Mouse (Mus musculus) lung, embryonic 16.5 days (tissue): ENCODE data around the gene Higd1c. TPM values are rescaled to one million over a fixed set of nuclear protein-coding genes. Genes with fewer than 3 reads are reported as not detected.
A peak's percentile ranks its signal among the peaks of the same experiment; 100 is the strongest.
"Not testable (repeated sequence)": the region's sequence is repeated elsewhere in the genome, so short reads cannot be mapped to it uniquely, and the experiment has no call there.

ENCODE experiments used
- ATAC-seq: fragments of 200-750 bp; cut with Nextera tagmentation; 2 replicates; pipeline ENCODE4 v1.8.0; 2017; ENCODE audit warnings: low read depth, mild to moderate bottlenecking, moderate library complexity
- H3K27ac ChIP-seq: fragments of 300-500 bp; sonication (generic); 2 replicates; pipeline ENCODE4 v1.5.1; 2014; ENCODE audit warnings: mild to moderate bottlenecking, control low read depth, low read length
- H3K27me3 ChIP-seq: fragments of 300-500 bp; sonication (generic); 2 replicates; pipeline ENCODE4 v1.6.1; 2014; ENCODE audit warnings: low read depth, low read length, mixed read lengths; ENCODE audit not compliant: control insufficient read depth, insufficient read depth
- H3K36me3 ChIP-seq: fragments of 300-500 bp; sonication (generic); 2 replicates; pipeline ENCODE4 v1.6.1; 2014; ENCODE audit warnings: low read length; ENCODE audit not compliant: control insufficient read depth, insufficient read depth
- H3K4me1 ChIP-seq: fragments of 300-500 bp; sonication (generic); replicated peaks from 2 replicates; pipeline ENCODE4 v1.6.1; 2014; ENCODE audit warnings: low read length, mixed read lengths; ENCODE audit not compliant: control insufficient read depth, insufficient read depth
- H3K4me2 ChIP-seq: fragments of 300-500 bp; sonication (generic); 2 replicates; pipeline ENCODE4 v1.6.1; 2014; ENCODE audit warnings: low read depth, low read length, control low read depth
- H3K4me3 ChIP-seq: fragments of 300-500 bp; sonication (generic); 2 replicates; pipeline ENCODE4 v1.5.1; 2014; ENCODE audit warnings: mild to moderate bottlenecking, low read length, control low read depth
- H3K9ac ChIP-seq: fragments of 300-500 bp; sonication (generic); 2 replicates; pipeline ENCODE4 v1.6.1; 2014; ENCODE audit warnings: low read length, control low read depth
- H3K9me3 ChIP-seq: fragments of 300-500 bp; sonication (generic); 2 replicates; pipeline ENCODE4 v1.6.1; 2016; ENCODE audit warnings: low read length; ENCODE audit not compliant: control insufficient read depth
- WGBS: fragments of 180-500 bp; shearing (Covaris S2); extraction: QIAGEN DNeasy Blood & Tissue Kit; methylation state at CpG from one replicate; pipeline ENCODE4 v1.1.7; 2014; 5-methylcytosine and 5-hydroxymethylcytosine counted together
- polyA plus RNA-seq: library from polyadenylated mRNA; unstranded; fragments of >200 nt; fragmentation: Nextera tagmentation; extraction: Ambion mirVana; gene quantifications from 2 replicates; pipeline ENCODE4 v1.2.1, GENCODE M21; 2015

Gene Higd1c
- polyA plus RNA-seq, 1 experiment from 2014 or later: not detected

DNA sequence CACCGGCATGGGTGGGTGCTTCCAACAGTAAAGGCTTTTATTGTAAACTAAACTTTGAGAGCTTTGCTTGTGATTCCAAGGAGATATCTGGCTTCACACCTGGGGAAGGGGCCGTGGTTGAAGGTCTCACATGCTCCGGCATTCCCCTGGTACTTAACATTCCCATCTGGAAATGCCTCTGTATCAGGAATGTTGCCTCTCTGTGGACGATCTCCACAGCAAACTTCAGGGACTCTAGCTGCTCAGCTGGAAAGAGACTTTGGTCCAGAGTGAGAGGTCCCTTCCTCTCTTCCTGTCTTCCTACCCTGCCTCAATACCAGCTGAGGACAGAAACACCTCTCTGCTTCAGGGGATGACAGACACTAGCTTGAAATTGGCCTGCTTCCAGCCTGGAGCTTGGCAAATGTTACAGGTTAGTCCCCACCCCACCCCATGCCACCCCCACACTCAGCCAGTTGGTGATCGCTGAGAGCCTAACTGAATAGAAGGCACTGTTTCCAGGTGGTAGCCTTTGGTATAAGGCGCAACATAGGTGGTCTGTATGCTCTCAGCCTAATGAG is 12.8 kb upstream of the Higd1c start:
- H3K4me2 ChIP-seq: no peak overlapping the region
- no peaks in the 10 kb centered on the region for H3K27me3 ChIP-seq
- no peaks in the 10 kb centered on the region for H3K36me3 ChIP-seq
- 48% methylated on average over 6 of the region's 6 CpGs for WGBS
- H3K27ac ChIP-seq: no peak overlapping the region
- no peak for ATAC-seq
- no peaks in the 10 kb centered on the region for H3K9me3 ChIP-seq
- no peaks in the 10 kb centered on the region for H3K4me1 ChIP-seq
- no peak overlapping the region for H3K9ac ChIP-seq
- H3K4me3 ChIP-seq: no peak overlapping the region

DNA sequence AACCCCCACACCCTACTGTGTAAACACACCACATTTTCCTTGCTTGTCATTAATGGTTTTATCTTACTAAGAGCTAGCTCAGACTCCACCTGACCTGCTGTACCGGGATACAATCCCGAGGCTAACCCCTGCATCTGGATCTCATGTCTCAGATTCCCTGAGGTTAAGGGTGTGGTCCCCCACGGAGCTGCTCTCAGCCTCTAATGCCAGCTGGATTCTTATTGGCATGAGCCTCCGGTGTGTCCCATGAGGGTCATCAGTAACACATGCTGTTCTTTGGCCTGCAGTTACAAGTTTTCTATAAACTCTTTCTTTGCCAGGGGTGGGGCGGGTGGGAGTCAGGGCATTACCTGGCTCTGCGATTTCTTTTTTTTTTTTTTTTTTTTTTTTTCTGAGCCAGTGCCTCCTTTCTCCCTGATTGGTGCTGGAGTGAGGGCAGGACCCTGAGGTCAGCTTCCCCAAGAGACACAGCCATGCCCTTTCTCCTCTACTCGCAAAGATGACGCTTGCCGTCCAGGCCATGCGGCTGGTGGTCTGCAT is 11.6 kb upstream of the Higd1c start, which contains the start of the genes Methig1 and Mettl7a2:
Gene Methig1 (plus strand): TSS at position 439 of the 540 bp plus-strand sequence.
Gene Mettl7a2 (plus strand): TSS at position 490 of the 540 bp plus-strand sequence.
- no peak within 1 kb of the TSS for H3K27ac ChIP-seq
- H3K4me2 ChIP-seq: no peak within 1 kb of the TSS
- H3K4me1 ChIP-seq: no peaks in the 10 kb centered on the region
- no peaks in the 10 kb centered on the region for H3K27me3 ChIP-seq
- H3K4me3 ChIP-seq: no peak within 1 kb of the TSS
- H3K9me3 ChIP-seq: no peaks in the 10 kb centered on the region
- H3K9ac ChIP-seq: no peak within 1 kb of the TSS
- 78% methylated on average over 10 of the region's 10 CpGs for WGBS
- H3K36me3 ChIP-seq: no peaks in the 10 kb centered on the region
- ATAC-seq: no peak

DNA sequence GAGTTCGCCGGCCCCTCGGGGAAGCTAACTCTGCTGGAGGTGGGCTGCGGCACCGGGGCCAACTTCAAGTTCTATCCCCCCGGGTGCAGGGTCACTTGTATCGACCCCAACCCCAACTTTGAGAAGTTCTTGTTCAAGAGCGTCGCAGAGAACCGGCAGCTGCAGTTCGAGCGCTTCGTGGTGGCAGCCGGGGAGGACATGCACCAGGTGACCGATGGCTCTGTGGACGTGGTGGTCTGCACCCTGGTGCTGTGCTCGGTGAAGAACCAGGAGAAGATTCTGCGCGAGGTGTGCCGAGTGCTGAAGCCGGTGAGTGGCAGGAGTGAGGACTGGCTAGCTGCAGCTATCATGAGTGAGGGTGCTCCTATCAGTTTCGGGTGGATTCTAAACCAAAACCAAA is 10.9 kb upstream of the Higd1c start:
- H3K9ac ChIP-seq, H3K36me3 ChIP-seq, ATAC-seq, H3K27me3 ChIP-seq, H3K4me3 ChIP-seq, H3K4me1 ChIP-seq, H3K27ac ChIP-seq, H3K9me3 ChIP-seq, H3K4me2 ChIP-seq: not testable (repeated sequence)
- 93% methylated on average over 15 of the region's 22 CpGs for WGBS

DNA sequence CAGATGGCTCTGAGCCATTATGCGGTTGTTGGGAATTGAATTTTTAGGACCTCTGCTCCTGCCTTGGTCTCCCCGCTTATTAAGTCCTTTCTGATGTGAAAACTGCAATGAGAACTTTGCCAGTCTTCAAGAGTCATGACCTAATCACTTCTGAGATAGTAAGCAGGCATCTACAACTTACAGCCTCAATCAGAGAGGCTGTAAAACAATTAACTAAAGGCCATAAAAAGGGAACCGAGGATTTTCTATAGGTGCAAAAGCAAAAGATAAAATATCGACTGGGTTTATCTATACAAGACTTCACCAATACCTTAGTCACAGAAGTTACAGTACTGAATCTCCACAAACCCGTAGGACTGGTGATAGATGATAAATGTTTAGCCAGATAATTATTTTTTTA is 8.5 kb upstream of the Higd1c start:
- whole genome bisulfite sequencing: 77% methylated on average over 5 of the region's 5 CpGs
- Histone ChIP-seq H3K4me1 (no peaks in the 10 kb centered on the region), H3K27ac (no peak overlapping the region), H3K9ac (no peak overlapping the region), H3K27me3 (no peaks in the 10 kb centered on the region), H3K4me3 (no peak overlapping the region), H3K9me3 (no peaks in the 10 kb centered on the region), H3K4me2 (no peak overlapping the region), H3K36me3 (no peaks in the 10 kb centered on the region)
- ATAC-seq: no peak

DNA sequence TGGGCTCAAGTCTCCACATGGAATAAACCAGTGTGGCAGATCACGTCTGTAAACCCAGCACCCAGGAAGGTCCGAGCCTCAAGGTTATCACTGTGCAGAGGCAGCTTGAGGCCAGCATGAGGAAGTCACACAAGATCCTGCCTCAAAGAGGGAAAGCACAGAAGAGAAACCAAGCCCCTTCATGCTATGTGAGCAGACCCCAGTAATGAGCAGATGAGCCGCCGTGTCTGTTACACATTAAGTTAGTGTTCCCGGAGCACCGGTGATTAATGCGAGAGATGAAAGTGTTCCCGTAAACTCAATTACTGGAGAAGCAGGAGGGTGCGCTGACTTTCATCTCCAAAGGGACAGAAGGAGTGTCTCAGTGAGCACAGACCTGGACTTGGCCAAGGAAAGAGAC is 1.6 kb downstream of the Higd1c start:
- H3K4me2 ChIP-seq, H3K9ac ChIP-seq, H3K9me3 ChIP-seq, H3K36me3 ChIP-seq, H3K27me3 ChIP-seq, H3K27ac ChIP-seq, ATAC-seq, H3K4me1 ChIP-seq, H3K4me3 ChIP-seq: not testable (repeated sequence)
- WGBS: 58% methylated on average over 9 of the region's 9 CpGs

DNA sequence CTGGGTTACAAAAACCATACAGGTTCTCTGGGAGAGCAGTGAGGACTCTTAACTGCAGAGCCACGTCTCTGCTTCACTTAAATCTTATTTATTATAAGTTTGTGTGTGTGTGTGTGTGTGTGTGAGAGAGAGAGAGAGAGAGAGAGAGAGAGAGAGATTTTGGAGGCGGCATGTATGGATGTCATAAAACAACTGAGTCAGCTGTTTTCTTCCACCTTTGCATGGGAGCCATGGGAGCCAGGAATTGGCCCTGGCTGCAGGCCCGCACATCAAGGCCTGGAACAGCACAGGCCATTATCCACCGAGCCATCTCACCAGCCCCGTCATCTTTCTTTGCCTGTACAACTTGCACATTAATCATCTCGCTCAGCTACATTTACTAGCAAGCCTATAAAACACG is 2.8 kb downstream of the Higd1c start:
- Histone ChIP-seq H3K27ac (no peak overlapping the region), H3K4me2 (no peak overlapping the region), H3K36me3 (no peaks in the 10 kb centered on the region), H3K9ac (no peak overlapping the region), H3K27me3 (no peaks in the 10 kb centered on the region), H3K9me3 (no peaks in the 10 kb centered on the region), H3K4me1 (no peaks in the 10 kb centered on the region), H3K4me3 (no peak overlapping the region)
- 63% methylated on average over 7 of the region's 7 CpGs for WGBS
- ATAC-seq: no peak

DNA sequence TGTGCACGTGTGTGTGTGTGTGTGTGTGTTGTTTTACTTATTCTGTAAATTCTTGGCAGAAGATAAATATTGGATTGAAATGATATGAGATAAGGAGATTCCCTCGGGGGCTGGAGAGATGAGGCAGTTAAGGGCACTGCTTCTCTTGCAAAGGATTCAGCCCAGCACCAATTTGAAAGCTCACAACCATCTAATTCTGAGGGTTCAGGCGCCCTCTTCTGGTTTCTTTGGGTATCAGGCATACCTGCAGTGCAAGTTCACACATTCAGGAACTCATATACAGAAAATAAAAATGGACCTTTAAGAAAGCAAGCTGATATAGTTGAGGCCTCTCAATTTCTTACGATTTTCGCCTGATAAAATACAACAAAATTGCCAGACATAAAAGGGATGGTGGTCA is 10.7 kb downstream of the Higd1c start:
- Histone ChIP-seq H3K4me1 (no peaks in the 10 kb centered on the region), H3K9me3 (no peaks in the 10 kb centered on the region), H3K27me3 (no peaks in the 10 kb centered on the region), H3K36me3 (no peaks in the 10 kb centered on the region), H3K9ac (no peak overlapping the region), H3K4me3 (no peak overlapping the region), H3K4me2 (no peak overlapping the region), H3K27ac (no peak overlapping the region)
- ATAC-seq: no peak
- 31% methylated on average over 5 of the region's 5 CpGs for WGBS

DNA sequence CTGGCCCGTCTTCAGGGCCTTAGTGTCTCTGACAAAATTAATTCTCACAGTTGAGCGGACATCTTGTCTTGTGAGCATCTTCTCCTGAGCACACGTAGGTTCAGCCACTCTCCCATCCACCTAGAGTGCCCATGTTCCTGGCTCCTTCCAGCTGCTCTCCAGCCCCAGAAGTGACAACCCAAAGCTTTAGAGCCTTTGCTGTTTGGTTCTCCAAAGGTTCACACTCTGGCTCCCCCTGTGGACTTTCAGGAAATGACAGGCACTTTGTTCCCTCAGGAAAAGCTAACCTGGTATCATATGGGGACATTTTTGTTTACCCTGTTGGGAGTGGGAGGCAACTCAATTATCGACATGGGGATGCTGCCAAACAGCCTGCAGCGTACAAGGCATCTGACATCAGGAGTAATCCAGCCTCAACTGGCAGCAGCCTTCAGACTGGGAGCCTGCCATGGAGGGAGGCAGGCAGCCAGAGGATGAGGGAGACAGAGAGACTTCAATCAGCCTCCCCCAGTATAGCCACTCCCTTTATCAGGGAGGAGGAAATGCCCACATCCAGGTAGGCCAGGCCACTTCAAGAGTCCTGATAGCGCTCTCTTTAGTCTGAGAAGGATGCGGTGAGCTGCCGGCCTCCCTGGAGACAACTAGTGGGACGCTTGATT is 13.6 kb downstream of the Higd1c start:
- H3K4me3 ChIP-seq, H3K9ac ChIP-seq, H3K9me3 ChIP-seq, H3K4me2 ChIP-seq, H3K4me1 ChIP-seq, H3K27me3 ChIP-seq, H3K27ac ChIP-seq, H3K36me3 ChIP-seq: not testable (repeated sequence)
- WGBS: 22% methylated on average over 3 of the region's 9 CpGs
- ATAC-seq: peak; percentile 57

DNA sequence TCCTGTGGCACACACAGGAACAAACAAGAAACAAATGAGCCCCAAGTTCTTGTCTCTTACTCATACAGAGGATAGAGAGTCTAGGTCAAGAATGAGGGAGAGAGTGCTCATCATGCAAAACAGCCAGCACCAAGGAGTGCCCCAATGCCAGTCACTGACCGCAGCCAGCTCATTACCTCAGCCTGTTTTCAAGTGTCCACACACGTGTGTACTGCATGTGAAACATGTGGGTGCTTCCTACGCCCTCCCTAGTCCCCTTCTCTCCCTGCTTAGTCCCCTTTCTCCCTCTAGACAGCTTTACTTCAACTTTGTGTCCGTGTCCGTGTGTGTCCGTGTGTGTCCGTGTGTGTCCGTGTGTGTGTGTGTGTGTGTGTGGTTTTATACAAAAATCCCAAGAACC is 15.3 kb downstream of the Higd1c start:
- Histone ChIP-seq H3K4me1 (peaks cover 3% of the 10 kb centered on the region; the same call in 1 of the 2 replicates), H3K4me2 (no peak overlapping the region), H3K27me3 (no peaks in the 10 kb centered on the region), H3K36me3 (no peaks in the 10 kb centered on the region), H3K9ac (no peak overlapping the region), H3K4me3 (no peak overlapping the region), H3K27ac (no peak overlapping the region), H3K9me3 (no peaks in the 10 kb centered on the region)
- 80% methylated on average over 8 of the region's 8 CpGs for WGBS
- no peak; the same call in 1 of the 2 replicates for ATAC-seq
